Mouse (Mus musculus): ENCODE data around the gene Taf1. TPM values are rescaled to one million over a fixed set of nuclear protein-coding genes. Genes with fewer than 3 reads are reported as not detected.

Taf1 gene
- polyA plus RNA-seq (2021; fragmentation: Nextera tagmentation), result 5.4 and 7.1 TPM in 2 replicates
- long read RNA-seq, experiment 1, partial matches to known transcripts, result 7 of 13 reads
- long read RNA-seq, experiment 1, other reads (novel, unspliced or antisense), result 6 of 13 reads
- long read RNA-seq, experiment 2, partial matches to known transcripts, result 19 of 30 reads
- long read RNA-seq, experiment 2, other reads (novel, unspliced or antisense), result 11 of 30 reads

GRCm38 (mm10) chrX:101532347-101533221, at the start of gene Taf1:
Gene Taf1, plus strand, starts transcription at chrX:101532734.

GRCm38 (mm10) chrX:101639741-101640166, 107.2 kb downstream of the Taf1 start, which contains the start of gene Ogt:
Gene Ogt, plus strand, starts transcription at chrX:101640060.

Other genes starting within 250 kb of the Taf1 start
- 76.6 and 95.6 TPM in 2 replicates for gene Nlgn3, start 233.6 kb upstream of the Taf1 start, polyA plus RNA-seq (2021; fragmentation: Nextera tagmentation)
- gene Gjb1, start 156.4 kb upstream of the Taf1 start, polyA plus RNA-seq (2021; fragmentation: Nextera tagmentation), result 20.8 and 25.4 TPM in 2 replicates
- gene Zmym3, start 111.9 kb upstream of the Taf1 start, polyA plus RNA-seq (2021; fragmentation: Nextera tagmentation), result 18.6 and 26.8 TPM in 2 replicates
- 71.9 and 81.3 TPM in 2 replicates for gene Nono, start 103.4 kb upstream of the Taf1 start, polyA plus RNA-seq (2021; fragmentation: Nextera tagmentation)
- not detected in 2 replicates for gene Itgb1bp2, start 83.6 kb upstream of the Taf1 start, polyA plus RNA-seq (2021; fragmentation: Nextera tagmentation)
- gene Ogt, start 107.3 kb downstream of the Taf1 start, polyA plus RNA-seq (2021; fragmentation: Nextera tagmentation), result 27.5 and 29.8 TPM in 2 replicates
- 0.06 TPM in 1 of 2 replicates, not detected in the other for gene Cxcr3, start 201.5 kb downstream of the Taf1 start, polyA plus RNA-seq (2021; fragmentation: Nextera tagmentation)

Data from left cerebral cortex, adult 6 months (tissue).